Mouse (Mus musculus) CH12.LX (cell line): ENCODE measurements around the gene Nrn1. TPM values are rescaled to one million over a fixed set of nuclear protein-coding genes. Genes with fewer than 3 reads are reported as not detected.

ENCODE experiments used
- DNase-seq: peaks from one replicate; pipeline ENCODE4 v3.0.0-alpha.2; 2013; ENCODE audit errors: extremely low read depth
- H3K27ac ChIP-seq: 2 replicates; pipeline ENCODE4 v1.5.1; 2012; ENCODE audit warnings: low read depth, mild to moderate bottlenecking, control low read depth, moderate library complexity; ENCODE audit not compliant: insufficient read depth
- H3K27me3 ChIP-seq: replicated peaks from 2 replicates; pipeline ENCODE3; 2012; ENCODE audit warnings: inconsistent platforms
- H3K36me3 ChIP-seq, 2 experiments: replicated peaks in 1 of 2; 2 replicates each; pipeline versions ENCODE3 to v1.6.1; 2012; ENCODE audit warnings: inconsistent platforms in 1 of 2, low read length in 1 of 2, mild to moderate bottlenecking in 1 of 2, mixed read lengths in 1 of 2, moderate library complexity in 1 of 2; ENCODE audit not compliant: control insufficient read depth in 1 of 2, insufficient read depth in 1 of 2
- H3K4me1 ChIP-seq, 2 experiments: 2 replicates each; pipeline ENCODE4 v1.6.1; 2012; ENCODE audit warnings: inconsistent platforms in 1 of 2, moderate library complexity in 1 of 2; ENCODE audit not compliant: insufficient read depth in 2 of 2, control insufficient read depth in 1 of 2
- H3K4me2 ChIP-seq: 2 replicates; pipeline ENCODE4 v1.6.1; 2012; ENCODE audit warnings: low read depth, mild to moderate bottlenecking, control low read depth; ENCODE audit not compliant: poor library complexity, insufficient read depth, severe bottlenecking
- H3K4me3 ChIP-seq, 3 experiments: fragments of 150-350 bp in 1 of 3; sonication (generic) in 1 of 3; replicated peaks in 1 of 3; 2 replicates each; pipeline versions ENCODE3 to v1.5.1; 2011 to 2012; ENCODE audit warnings: low read depth in 2 of 3, low read length in 2 of 3, mild to moderate bottlenecking in 2 of 3, moderate library complexity in 2 of 3, control low read depth in 1 of 3, improper control_type of control experiment in 1 of 3, inconsistent platforms in 1 of 3, mixed read lengths in 1 of 3; ENCODE audit not compliant: poor library complexity in 1 of 3
- H3K79me2 ChIP-seq: replicated peaks from 2 replicates; pipeline ENCODE4 v1.6.1; 2012; ENCODE audit warnings: mild to moderate bottlenecking, moderate library complexity; ENCODE audit not compliant: control insufficient read depth, poor library complexity, insufficient read depth, severe bottlenecking; ENCODE audit errors: extremely low read depth
- H3K9ac ChIP-seq: 2 replicates; pipeline ENCODE4 v1.6.1; 2012; ENCODE audit warnings: low read depth, mild to moderate bottlenecking, control low read depth, moderate library complexity; ENCODE audit not compliant: insufficient read depth
- H3K9me3 ChIP-seq: replicated peaks from 2 replicates; pipeline ENCODE3; 2012; ENCODE audit warnings: low read length, inconsistent platforms, mixed read lengths
- BHLHE40 ChIP-seq: IDR thresholded peaks from 2 replicates; pipeline ENCODE4 v1.6.1; 2011; ENCODE audit warnings: mild to moderate bottlenecking, low read depth, low read length, improper control_type of control experiment
- CTCF ChIP-seq, 2 experiments: IDR thresholded peaks in 1 of 2; conservative IDR thresholded peaks in 1 of 2; 2 replicates each; pipeline ENCODE4 v1.5.1; 2011 to 2012; ENCODE audit warnings: low read depth in 2 of 2, low read length in 2 of 2, improper control_type of control experiment in 1 of 2, inconsistent platforms in 1 of 2, mild to moderate bottlenecking in 1 of 2, moderate library complexity in 1 of 2
- ELF1 ChIP-seq: IDR thresholded peaks from 2 replicates; pipeline ENCODE4 v1.6.1; 2014; ENCODE audit warnings: low read depth, mild to moderate bottlenecking, inconsistent platforms, low read length, improper control_type of control experiment
- GABPA ChIP-seq: IDR thresholded peaks from 2 replicates; pipeline ENCODE4 v1.6.1; 2012; ENCODE audit warnings: low read depth, low read length, improper control_type of control experiment, inconsistent platforms; ENCODE audit not compliant: insufficient replicate concordance
- HCFC1 ChIP-seq: IDR thresholded peaks from 2 replicates; pipeline ENCODE4 v1.6.1; 2012; ENCODE audit warnings: low read depth, mild to moderate bottlenecking, inconsistent platforms, low read length, improper control_type of control experiment
- IRF4 ChIP-seq: IDR thresholded peaks from 2 replicates; pipeline ENCODE4 v1.6.1; 2014; ENCODE audit warnings: low read depth, mild to moderate bottlenecking, inconsistent platforms, low read length, improper control_type of control experiment
- JUN ChIP-seq: IDR thresholded peaks from 2 replicates; pipeline ENCODE4 v1.6.1; 2011; ENCODE audit warnings: low read depth, mild to moderate bottlenecking, low read length, improper control_type of control experiment, moderate library complexity; ENCODE audit not compliant: insufficient read depth
- MAFK ChIP-seq: IDR thresholded peaks from 2 replicates; pipeline ENCODE4 v1.6.1; 2011; ENCODE audit warnings: low read length, improper control_type of control experiment; ENCODE audit not compliant: insufficient replicate concordance
- MAX ChIP-seq: IDR thresholded peaks from 2 replicates; pipeline ENCODE4 v1.6.1; 2011; ENCODE audit warnings: low read length, improper control_type of control experiment
- MAZ ChIP-seq: IDR thresholded peaks from 2 replicates; pipeline ENCODE4 v1.6.1; 2012; ENCODE audit warnings: low read depth, mild to moderate bottlenecking, inconsistent platforms, low read length, improper control_type of control experiment, moderate library complexity
- MXI1 ChIP-seq: IDR thresholded peaks from 2 replicates; pipeline ENCODE4 v1.6.1; 2011; ENCODE audit warnings: mild to moderate bottlenecking, low read depth, low read length, improper control_type of control experiment
- MYC ChIP-seq: IDR thresholded peaks from 2 replicates; pipeline ENCODE4 v1.6.1; 2011; ENCODE audit warnings: low read depth, mild to moderate bottlenecking, improper control_type of control experiment, low read length
- NELFE ChIP-seq: IDR thresholded peaks from 2 replicates; pipeline ENCODE4 v1.6.1; 2011; ENCODE audit warnings: low read depth, low read length, improper control_type of control experiment
- NRF1 ChIP-seq: IDR thresholded peaks from 2 replicates; pipeline ENCODE4 v1.6.1; 2014; ENCODE audit warnings: low read depth, mild to moderate bottlenecking, inconsistent platforms, low read length, improper control_type of control experiment, moderate library complexity
- PAX5 ChIP-seq: IDR thresholded peaks from 2 replicates; pipeline ENCODE4 v1.6.1; 2012; ENCODE audit warnings: low read length, inconsistent platforms, mixed read lengths
- POLR2A ChIP-seq: IDR thresholded peaks from 2 replicates; pipeline ENCODE4 v1.6.1; 2011; ENCODE audit warnings: low read depth, mild to moderate bottlenecking, improper control_type of control experiment, low read length
- POLR2AphosphoS2 ChIP-seq: IDR thresholded peaks from 2 replicates; pipeline ENCODE4 v1.6.1; 2011; ENCODE audit warnings: low read depth, low read length, improper control_type of control experiment
- SIN3A ChIP-seq: IDR thresholded peaks from 2 replicates; pipeline ENCODE4 v1.6.1; 2012; ENCODE audit warnings: low read length, improper control_type of control experiment, inconsistent platforms
- UBTF ChIP-seq: IDR thresholded peaks from 2 replicates; pipeline ENCODE4 v1.6.1; 2012; ENCODE audit warnings: low read depth, mild to moderate bottlenecking, inconsistent platforms, low read length, improper control_type of control experiment, moderate library complexity
- ZC3H11A ChIP-seq: IDR thresholded peaks from 2 replicates; pipeline ENCODE4 v1.6.1; 2012; ENCODE audit warnings: low read depth, mild to moderate bottlenecking, inconsistent platforms, low read length, improper control_type of control experiment
- ZKSCAN1 ChIP-seq: IDR thresholded peaks from 2 replicates; pipeline ENCODE4 v1.6.1; 2012; ENCODE audit warnings: low read depth, inconsistent platforms, low read length, improper control_type of control experiment, borderline replicate concordance
- ZMIZ1 ChIP-seq: IDR thresholded peaks from 2 replicates; pipeline ENCODE4 v1.6.1; 2012; ENCODE audit warnings: low read depth, mild to moderate bottlenecking, inconsistent platforms, low read length, improper control_type of control experiment
- dilution Hi-C: fragments of 300-500 bp; cut with MboI; formaldehyde crosslinking; loops from 2 replicates; pipeline ENCODE4 v1.14.3; 2020; ENCODE audit warnings: low sequenced_read_pairs; ENCODE audit not compliant: extremely low pct_unique_long_range_greater_than_20kb, extremely low pct_ligation_motif_present
- in situ Hi-C: fragments of 300-500 bp; cut with MboI; formaldehyde crosslinking; loops from 3 replicates; pipeline ENCODE4 v1.14.3; 2019; ENCODE audit warnings: low sequenced_read_pairs, low pct_ligation_motif_present, low pct_unique_long_range_greater_than_20kb, mixed read lengths
- polyA plus RNA-seq: library from polyadenylated mRNA; unstranded; fragments of >175 nt; gene quantifications from 2 replicates; pipeline ENCODE4 v1.2.1, GENCODE M21; 2012; ENCODE audit warnings: low read depth; ENCODE audit not compliant: insufficient read length
- total RNA-seq, 2 experiments: library from RNA; depleted of rRNA; stranded (reverse); fragments of 300-350 nt in 1 of 2; fragments of >200 nt in 1 of 2; gene quantifications; 2 replicates each; pipeline ENCODE4 v1.2.3; 2012 to 2014

The Nrn1 gene
- total and polyA plus RNA-seq, 3 experiments: not detected

GRCm38 (mm10) chr13:36722309-36722708 is 12.6 kb downstream of the Nrn1 start:
- Histone ChIP-seq H3K4me3 (no peak overlapping the region), H3K27ac (no peak overlapping the region), H3K27me3 (no peaks in the 10 kb centered on the region), H3K36me3 (no peaks in the 10 kb centered on the region), H3K9ac (no peak overlapping the region), H3K4me1 (no peaks in the 10 kb centered on the region), H3K79me2 (no peaks in the 10 kb centered on the region), H3K9me3 (no peaks in the 10 kb centered on the region), H3K4me2 (no peak overlapping the region)
- no peak for DNase-seq
- TF ChIP-seq MYC (no peak), ELF1 (no peak), POLR2A (no peak), ZC3H11A (no peak), HCFC1 (no peak), CTCF (conservative IDR thresholded peaks at IDR 0.05 in 1 of 2, IDR thresholded peaks at IDR 0.05 in 1 of 2; ENCODE audit: low read depth in 2 of 2, low read length in 2 of 2) (no peak), ZMIZ1 (no peak), IRF4 (no peak), ZKSCAN1 (no peak), BHLHE40 (no peak), NELFE (no peak), NRF1 (no peak), SIN3A (no peak), MAZ (no peak), MAFK (no peak), MXI1 (no peak)
- dilution Hi-C loops: no loop called here
- in situ Hi-C loops: no loop called here

- in situ Hi-C loops: no loop called here
- H3K4me3 ChIP-seq: no peak overlapping the region
- no peaks in the 10 kb centered on the region for H3K36me3 ChIP-seq
- no peaks in the 10 kb centered on the region for H3K79me2 ChIP-seq
- H3K9me3 ChIP-seq: no peaks in the 10 kb centered on the region
- no peak overlapping the region for H3K9ac ChIP-seq
- H3K4me1 ChIP-seq: no peaks in the 10 kb centered on the region
- H3K27ac ChIP-seq: no peak overlapping the region
- DNase-seq: no peak
- H3K4me2 ChIP-seq: no peak overlapping the region
- H3K27me3 ChIP-seq: no peaks in the 10 kb centered on the region
- TF ChIP-seq BHLHE40 (no peak), IRF4 (no peak), MXI1 (no peak), MAX (no peak), JUN (no peak), ZC3H11A (no peak), MYC (no peak), CTCF (conservative IDR thresholded peaks at IDR 0.05 in 1 of 2, IDR thresholded peaks at IDR 0.05 in 1 of 2; ENCODE audit: low read depth in 2 of 2, low read length in 2 of 2) (no peak), ZKSCAN1 (no peak), POLR2AphosphoS2 (no peak), GABPA (no peak), PAX5 (no peak), UBTF (no peak)
- dilution Hi-C loops: no loop called here
Observed at GRCm38 (mm10) chr13:36720297-36721017, 14.5 kb downstream of the Nrn1 start.
